Mouse (Mus musculus): Measurements from ENCODE around the gene Snx14.
A peak's percentile ranks its signal among the peaks of the same experiment; 100 is the strongest.

GRCm38 (mm10) chr9:88332447-88332846 lies 106.3 kb downstream of the Snx14 start:
- TF ChIP-seq CTCF (IDR thresholded peaks at IDR 0.05; ENCODE audit: low read depth, low read length) (no peak), POLR2A (IDR thresholded peaks at IDR 0.05; ENCODE audit: insufficient read depth, low read length) (no peak), EP300 (IDR thresholded peaks at IDR 0.05; ENCODE audit: insufficient read depth, low read depth, low read length) (peak; percentile 71)

Data from ES-Bruce4 (cell line).